Mouse (Mus musculus): Measurements from ENCODE around the gene Cdc5l.

DNA sequence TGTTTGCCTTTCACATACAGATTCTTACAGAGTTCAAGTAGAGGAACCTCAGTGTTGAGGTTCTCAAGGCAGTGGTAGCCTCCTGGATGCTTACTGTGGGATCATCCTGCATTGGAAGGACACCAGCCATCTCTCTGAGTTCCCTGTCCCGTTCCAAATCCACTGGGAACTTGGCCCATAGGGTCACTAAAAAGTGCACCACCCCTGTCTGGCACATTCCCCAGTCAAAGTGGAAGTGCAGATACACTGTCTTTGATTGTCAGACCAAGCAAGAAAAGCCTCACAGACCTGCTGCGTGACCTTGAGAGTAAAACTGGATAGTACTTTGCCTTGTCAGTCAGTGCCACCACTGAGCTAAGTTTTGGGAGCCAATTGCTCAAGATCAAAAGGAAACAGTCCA is 13.5 kb upstream of the Cdc5l start:
- TF ChIP-seq CTCF (IDR thresholded peaks at IDR 0.05; ENCODE audit: low read depth): no peak
- no peak for TF ChIP-seq EP300 (IDR thresholded peaks at IDR 0.05; ENCODE audit: low read depth)
